Mouse (Mus musculus): ENCODE measurements at regions not wholly inside any gene's neighbourhood (a gene's known extent, or its start where the extent isn't known, plus 50 kb on each side); places are given as distances from the start of the nearest gene placed in this dataset.

- TF ChIP-seq POLR2A (IDR thresholded peaks at IDR 0.05; ENCODE audit: extremely low read depth, insufficient read depth, low read length) (no peak), CTCF (IDR thresholded peaks at IDR 0.05; ENCODE audit: extremely low read depth, insufficient read depth, low read length) (no peak)
Measured at GRCm38 (mm10) chr3:83453462-83453861, 312.7 kb upstream of the Sfrp2 start.
